Mouse (Mus musculus) CH12.LX (cell line): ENCODE data around the gene Urgcp. TPM values are rescaled to one million over a fixed set of nuclear protein-coding genes. Genes with fewer than 3 reads are reported as not detected.

Experiments used
- DNase-seq: peaks from one replicate; pipeline ENCODE4 v3.0.0-alpha.2; 2013; ENCODE audit errors: extremely low read depth
- H3K27ac ChIP-seq: 2 replicates; pipeline ENCODE4 v1.5.1; 2012; ENCODE audit warnings: low read depth, mild to moderate bottlenecking, control low read depth, moderate library complexity; ENCODE audit not compliant: insufficient read depth
- H3K27me3 ChIP-seq: replicated peaks from 2 replicates; pipeline ENCODE3; 2012; ENCODE audit warnings: inconsistent platforms
- H3K36me3 ChIP-seq, 2 experiments: replicated peaks in 1 of 2; 2 replicates each; pipeline versions ENCODE3 to v1.6.1; 2012; ENCODE audit warnings: inconsistent platforms in 1 of 2, low read length in 1 of 2, mild to moderate bottlenecking in 1 of 2, mixed read lengths in 1 of 2, moderate library complexity in 1 of 2; ENCODE audit not compliant: control insufficient read depth in 1 of 2, insufficient read depth in 1 of 2
- H3K4me1 ChIP-seq, 2 experiments: 2 replicates each; pipeline ENCODE4 v1.6.1; 2012; ENCODE audit warnings: inconsistent platforms in 1 of 2, moderate library complexity in 1 of 2; ENCODE audit not compliant: insufficient read depth in 2 of 2, control insufficient read depth in 1 of 2
- H3K4me2 ChIP-seq: 2 replicates; pipeline ENCODE4 v1.6.1; 2012; ENCODE audit warnings: low read depth, mild to moderate bottlenecking, control low read depth; ENCODE audit not compliant: poor library complexity, insufficient read depth, severe bottlenecking
- H3K4me3 ChIP-seq, 3 experiments: fragments of 150-350 bp in 1 of 3; sonication (generic) in 1 of 3; replicated peaks in 1 of 3; 2 replicates each; pipeline versions ENCODE3 to v1.5.1; 2011 to 2012; ENCODE audit warnings: low read depth in 2 of 3, low read length in 2 of 3, mild to moderate bottlenecking in 2 of 3, moderate library complexity in 2 of 3, control low read depth in 1 of 3, improper control_type of control experiment in 1 of 3, inconsistent platforms in 1 of 3, mixed read lengths in 1 of 3; ENCODE audit not compliant: poor library complexity in 1 of 3
- H3K79me2 ChIP-seq: replicated peaks from 2 replicates; pipeline ENCODE4 v1.6.1; 2012; ENCODE audit warnings: mild to moderate bottlenecking, moderate library complexity; ENCODE audit not compliant: control insufficient read depth, poor library complexity, insufficient read depth, severe bottlenecking; ENCODE audit errors: extremely low read depth
- H3K9ac ChIP-seq: 2 replicates; pipeline ENCODE4 v1.6.1; 2012; ENCODE audit warnings: low read depth, mild to moderate bottlenecking, control low read depth, moderate library complexity; ENCODE audit not compliant: insufficient read depth
- H3K9me3 ChIP-seq: replicated peaks from 2 replicates; pipeline ENCODE3; 2012; ENCODE audit warnings: low read length, inconsistent platforms, mixed read lengths
- CHD2 ChIP-seq: IDR thresholded peaks from 2 replicates; pipeline ENCODE4 v1.6.1; 2011; ENCODE audit warnings: low read length, improper control_type of control experiment
- CTCF ChIP-seq, 2 experiments: IDR thresholded peaks in 1 of 2; conservative IDR thresholded peaks in 1 of 2; 2 replicates each; pipeline ENCODE4 v1.5.1; 2011 to 2012; ENCODE audit warnings: low read depth in 2 of 2, low read length in 2 of 2, improper control_type of control experiment in 1 of 2, inconsistent platforms in 1 of 2, mild to moderate bottlenecking in 1 of 2, moderate library complexity in 1 of 2
- E2F4 ChIP-seq: IDR thresholded peaks from 2 replicates; pipeline ENCODE4 v1.6.1; 2011; ENCODE audit warnings: low read depth, low read length, improper control_type of control experiment; ENCODE audit not compliant: insufficient replicate concordance
- ELF1 ChIP-seq: IDR thresholded peaks from 2 replicates; pipeline ENCODE4 v1.6.1; 2014; ENCODE audit warnings: low read depth, mild to moderate bottlenecking, inconsistent platforms, low read length, improper control_type of control experiment
- MAFK ChIP-seq: IDR thresholded peaks from 2 replicates; pipeline ENCODE4 v1.6.1; 2011; ENCODE audit warnings: low read length, improper control_type of control experiment; ENCODE audit not compliant: insufficient replicate concordance
- MAZ ChIP-seq: IDR thresholded peaks from 2 replicates; pipeline ENCODE4 v1.6.1; 2012; ENCODE audit warnings: low read depth, mild to moderate bottlenecking, inconsistent platforms, low read length, improper control_type of control experiment, moderate library complexity
- MXI1 ChIP-seq: IDR thresholded peaks from 2 replicates; pipeline ENCODE4 v1.6.1; 2011; ENCODE audit warnings: mild to moderate bottlenecking, low read depth, low read length, improper control_type of control experiment
- MYC ChIP-seq: IDR thresholded peaks from 2 replicates; pipeline ENCODE4 v1.6.1; 2011; ENCODE audit warnings: low read depth, mild to moderate bottlenecking, improper control_type of control experiment, low read length
- NELFE ChIP-seq: IDR thresholded peaks from 2 replicates; pipeline ENCODE4 v1.6.1; 2011; ENCODE audit warnings: low read depth, low read length, improper control_type of control experiment
- PAX5 ChIP-seq: IDR thresholded peaks from 2 replicates; pipeline ENCODE4 v1.6.1; 2012; ENCODE audit warnings: low read length, inconsistent platforms, mixed read lengths
- POLR2A ChIP-seq: IDR thresholded peaks from 2 replicates; pipeline ENCODE4 v1.6.1; 2011; ENCODE audit warnings: low read depth, mild to moderate bottlenecking, improper control_type of control experiment, low read length
- RAD21 ChIP-seq: IDR thresholded peaks from 2 replicates; pipeline ENCODE4 v1.6.1; 2011; ENCODE audit warnings: low read depth, mild to moderate bottlenecking, low read length, improper control_type of control experiment, moderate library complexity
- SMC3 ChIP-seq: IDR thresholded peaks from 2 replicates; pipeline ENCODE4 v1.6.1; 2011; ENCODE audit warnings: low read depth, low read length, improper control_type of control experiment
- TBP ChIP-seq: conservative IDR thresholded peaks from 2 replicates; pipeline ENCODE4 v1.6.1; 2011; ENCODE audit warnings: low read depth, low read length, improper control_type of control experiment
- TCF12 ChIP-seq: IDR thresholded peaks from 2 replicates; pipeline ENCODE4 v1.6.1; 2014; ENCODE audit warnings: low read depth, mild to moderate bottlenecking, inconsistent platforms, low read length, improper control_type of control experiment
- ZC3H11A ChIP-seq: IDR thresholded peaks from 2 replicates; pipeline ENCODE4 v1.6.1; 2012; ENCODE audit warnings: low read depth, mild to moderate bottlenecking, inconsistent platforms, low read length, improper control_type of control experiment
- ZMIZ1 ChIP-seq: IDR thresholded peaks from 2 replicates; pipeline ENCODE4 v1.6.1; 2012; ENCODE audit warnings: low read depth, mild to moderate bottlenecking, inconsistent platforms, low read length, improper control_type of control experiment
- dilution Hi-C: fragments of 300-500 bp; cut with MboI; formaldehyde crosslinking; loops from 2 replicates; pipeline ENCODE4 v1.14.3; 2020; ENCODE audit warnings: low sequenced_read_pairs; ENCODE audit not compliant: extremely low pct_unique_long_range_greater_than_20kb, extremely low pct_ligation_motif_present
- in situ Hi-C: fragments of 300-500 bp; cut with MboI; formaldehyde crosslinking; loops from 3 replicates; pipeline ENCODE4 v1.14.3; 2019; ENCODE audit warnings: low sequenced_read_pairs, low pct_ligation_motif_present, low pct_unique_long_range_greater_than_20kb, mixed read lengths
- polyA plus RNA-seq: library from polyadenylated mRNA; unstranded; fragments of >175 nt; gene quantifications from 2 replicates; pipeline ENCODE4 v1.2.1, GENCODE M21; 2012; ENCODE audit warnings: low read depth; ENCODE audit not compliant: insufficient read length
- total RNA-seq, 2 experiments: library from RNA; depleted of rRNA; stranded (reverse); fragments of 300-350 nt in 1 of 2; fragments of >200 nt in 1 of 2; gene quantifications; 2 replicates each; pipeline ENCODE4 v1.2.3; 2012 to 2014

Urgcp gene
- total and polyA plus RNA-seq, 3 experiments: 11.7 to 13.1 (median 11.7) TPM

- DNase-seq: no peak
- H3K27ac ChIP-seq: no peak overlapping the region
- H3K36me3 ChIP-seq: peaks cover 16 to 49% of the 10 kb centered on the region in 2 experiments
- TF ChIP-seq RAD21: peak; percentile 6
- TF ChIP-seq NELFE: no peak
- TF ChIP-seq TBP: no peak
- TF ChIP-seq CTCF (conservative IDR thresholded peaks at IDR 0.05 in 1 of 2, IDR thresholded peaks at IDR 0.05 in 1 of 2; ENCODE audit: low read depth in 2 of 2, low read length in 2 of 2): peak in 1 of 2 experiments; percentile 49; a peak in 2 of 4 replicates
- no peak for TF ChIP-seq MXI1
- peak; percentile 43 for TF ChIP-seq SMC3
- TF ChIP-seq MYC: no peak
- peaks cover 0 to 8% of the 10 kb centered on the region in 2 experiments; a peak in 3 of 4 replicates for H3K4me1 ChIP-seq
- H3K9ac ChIP-seq: no peak overlapping the region
- H3K4me3 ChIP-seq: no peak overlapping the region
- H3K79me2 ChIP-seq: peaks cover 4% of the 10 kb centered on the region; the same call in 1 of the 2 replicates
- no peaks in the 10 kb centered on the region for H3K9me3 ChIP-seq
- dilution Hi-C loops: no loop called here
- in situ Hi-C loops: loop anchor here (10.0 kb wide), 1 partner anchor 298 kb away; no protein-coding TSS in a partner anchor
- no peaks in the 10 kb centered on the region for H3K27me3 ChIP-seq
- no peak overlapping the region for H3K4me2 ChIP-seq
Observed at GRCm38 (mm10) chr11:5782199-5782944, 20.2 kb upstream of the Urgcp start.

- Histone ChIP-seq H3K27ac (no peak overlapping the region), H3K79me2 (no peaks in the 10 kb centered on the region), H3K27me3 (no peaks in the 10 kb centered on the region), H3K4me2 (no peak overlapping the region), H3K36me3 (peaks cover 16 to 51% of the 10 kb centered on the region in 2 experiments), H3K4me3 (no peak overlapping the region), H3K9me3 (no peaks in the 10 kb centered on the region), H3K4me1 (no peaks in the 10 kb centered on the region), H3K9ac (no peak overlapping the region)
- no peak for DNase-seq
- in situ Hi-C loops: loop anchor here (10.0 kb wide), 1 partner anchor 295 kb away; no protein-coding TSS in a partner anchor
- dilution Hi-C loops: no loop called here
- TF ChIP-seq E2F4: no peak
- TF ChIP-seq ELF1: no peak
- TF ChIP-seq MAZ: no peak
- no peak for TF ChIP-seq ZMIZ1
- TF ChIP-seq CHD2: no peak
- TF ChIP-seq PAX5: no peak
- TF ChIP-seq RAD21: no peak
- TF ChIP-seq MYC: no peak
- TF ChIP-seq POLR2A: no peak
- no peak for TF ChIP-seq TCF12
- TF ChIP-seq MAFK: no peak
- no peak for TF ChIP-seq ZC3H11A
Observed at GRCm38 (mm10) chr11:5780035-5780499, 17.9 kb upstream of the Urgcp start.
